9 mouse cellular contexts compared by ENCODE assay signal in the genomic region with DNA sequence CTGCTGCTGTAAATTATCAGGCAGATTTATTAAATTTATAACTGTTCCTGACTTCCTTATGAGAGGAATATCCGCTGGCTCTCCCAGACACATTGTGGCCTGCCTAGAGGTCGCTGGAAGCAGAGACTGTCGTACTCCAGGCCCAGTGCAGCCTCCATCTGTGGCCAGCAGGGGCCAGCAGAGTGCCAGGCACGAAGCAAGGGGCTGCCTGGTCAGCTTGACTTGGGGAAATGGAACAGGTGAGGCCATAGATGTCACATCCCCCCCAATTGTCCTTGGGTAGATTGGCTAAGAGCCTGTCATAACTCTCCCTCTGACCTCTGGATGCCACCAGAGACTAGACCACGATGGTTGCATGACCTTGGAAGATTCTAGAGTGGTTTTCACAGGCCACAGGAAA. TPM values are rescaled to one million over a fixed set of nuclear protein-coding genes. Genes with fewer than 3 reads are reported as not detected.
A peak's percentile ranks its signal among the peaks of the same experiment; 100 is the strongest.
DNase-seq lines count a peak whose midpoint lies in the region; ATAC-seq and TF ChIP-seq lines count a peak whose summit lies in the region.
"Had no signal": no experiment of that assay in that cellular context is flagged by ENCODE, and none has a peak within 500 bp of the region (broad histone marks: within the 10 kb centered on the region; RNA-seq: fewer than 3 reads in every experiment).

No protein-coding gene starts in this region.

- H3K36me3 ChIP-seq in hindbrain, postnatal 0 days (ENCODE audit: insufficient read depth, low read length): peaks cover 54% of the 10 kb centered on the region
- H3K36me3 ChIP-seq in midbrain, embryonic 14.5 days (ENCODE audit: control insufficient read depth, insufficient read depth, low read length): peaks cover 83% of the 10 kb centered on the region

- H3K4me1 ChIP-seq in hindbrain, postnatal 0 days (ENCODE audit: insufficient read depth, low read length): no peaks in the 10 kb centered on the region
- no peaks in the 10 kb centered on the region for H3K4me1 ChIP-seq in midbrain, embryonic 14.5 days (ENCODE audit: control insufficient read depth, insufficient read depth, low read length)
- H3K4me1 ChIP-seq: lung, embryonic 15.5 days had no signal

- no peaks in the 10 kb centered on the region for H3K27me3 ChIP-seq in hindbrain, postnatal 0 days (ENCODE audit: insufficient read depth, low read length)
- H3K27me3 ChIP-seq in midbrain, embryonic 14.5 days (ENCODE audit: control insufficient read depth, insufficient read depth, low read length): no peaks in the 10 kb centered on the region
- H3K27me3 ChIP-seq: lung, embryonic 15.5 days had no signal

- H3K4me2 ChIP-seq in hindbrain, postnatal 0 days (ENCODE audit: low read depth, low read length): no peak overlapping the region
- H3K4me2 ChIP-seq in midbrain, embryonic 14.5 days (ENCODE audit: low read length): no peak overlapping the region
- H3K4me2 ChIP-seq: lung, embryonic 15.5 days had no signal

- peak; percentile 97 for TF ChIP-seq CTCF in hindbrain, postnatal 0 days (IDR thresholded peaks at IDR 0.05; ENCODE audit: low read depth)

- H3K9ac ChIP-seq in hindbrain, postnatal 0 days (replicated peaks; ENCODE audit: low read length): no peak overlapping the region
- no peak overlapping the region for H3K9ac ChIP-seq in midbrain, embryonic 14.5 days (replicated peaks; ENCODE audit: low read length)
- H3K9ac ChIP-seq: lung, embryonic 15.5 days had no signal

- ATAC-seq in CD4-positive, CD25-positive, alpha-beta regulatory T cell, adult 4 months: no peak
- peak; percentile 75 for ATAC-seq in hindbrain, postnatal 0 days
- peak; percentile 63 for ATAC-seq in midbrain, embryonic 14.5 days (ENCODE audit: low FRiP score, low TSS enrichment)

- intact Hi-C loops in left cerebral cortex, postnatal 25 days (cut with DNase I): loop anchor here (1.0 kb wide), 1 partner anchor 105 kb away; no protein-coding TSS in a partner anchor

- H3K9me3 ChIP-seq in hindbrain, postnatal 0 days (ENCODE audit: low read length): no peaks in the 10 kb centered on the region
- H3K9me3 ChIP-seq in midbrain, embryonic 14.5 days (ENCODE audit: control insufficient read depth, low read length): no peaks in the 10 kb centered on the region
- H3K9me3 ChIP-seq: lung, embryonic 15.5 days had no signal

- DNase-seq in CD4-positive, CD25-positive, alpha-beta regulatory T cell, adult 2 months (ENCODE audit: low read depth, low spot score): peak; percentile 66
- peak; percentile 57 for DNase-seq in cerebellum, adult 8-10 months
- peak; percentile 47 to 69 for DNase-seq in frontal cortex, postnatal 14 days (ENCODE audit: low spot score in 2 of 2)
- peak; percentile 83 for DNase-seq in hindbrain, postnatal 0 days (ENCODE audit: low spot score)
- DNase-seq in left cerebral cortex, postnatal 25 days (ENCODE audit: low spot score in 2 of 2): peak; percentile 61 to 72
- peak; percentile 85 for DNase-seq in midbrain, embryonic 14.5 days
- DNase-seq in spleen, postnatal 10 days (ENCODE audit: low spot score in 2 of 2): peak; percentile 34 to 67

- 18% methylated on average over 5 of the region's 5 CpGs for WGBS in hindbrain, postnatal 0 days
- 26% methylated on average over 5 of the region's 5 CpGs for WGBS in midbrain, embryonic 14.5 days

- H3K27ac ChIP-seq in hindbrain, postnatal 0 days: no peak overlapping the region
- H3K27ac ChIP-seq in midbrain, embryonic 14.5 days (replicated peaks; ENCODE audit: low read depth, low read length): no peak overlapping the region
- H3K27ac ChIP-seq: lung, embryonic 15.5 days had no signal

- H3K4me3 ChIP-seq in hindbrain, postnatal 0 days (ENCODE audit: low read length): no peak overlapping the region
- no peak overlapping the region for H3K4me3 ChIP-seq in midbrain, embryonic 14.5 days (replicated peaks; ENCODE audit: low read depth, low read length)
- H3K4me3 ChIP-seq: lung, embryonic 15.5 days had no signal

RNA-seq across cellular contexts. Expression of a gene that starts 18.0 kb away (rescaled TPM):
- 10 to 100 TPM; 13.6 to 21.3 TPM for polyA plus RNA-seq in CD4-positive, CD25-positive, alpha-beta regulatory T cell, adult 4 months (2017; shearing (Covaris generic))
- 59.6 and 63.3 TPM in 2 replicates for total RNA-seq in hindbrain, postnatal 0 days (2014; rRNA removed)
- 45.3 and 48.4 TPM in 2 replicates for polyA plus RNA-seq in hindbrain, postnatal 0 days (2015; fragmentation: Nextera tagmentation; extraction: Ambion mirVana)
- 10 to 100 TPM; 47.0 to 47.5 TPM for total RNA-seq in left cerebral cortex, postnatal 25 days (2021)
- polyA plus RNA-seq in midbrain, embryonic 14.5 days (2014; fragmentation: Nextera tagmentation; extraction: Ambion mirVana): 42.4 and 46.1 TPM in 2 replicates

RNA-seq across cellular contexts. Expression of a gene that starts 44.1 kb away (rescaled TPM):
- polyA plus RNA-seq in CD4-positive, CD25-positive, alpha-beta regulatory T cell, adult 4 months (2017; shearing (Covaris generic)): not detected
- total RNA-seq in hindbrain, postnatal 0 days (2014; rRNA removed): 2.9 and 3.6 TPM in 2 replicates
- 3.0 and 3.3 TPM in 2 replicates for polyA plus RNA-seq in hindbrain, postnatal 0 days (2015; fragmentation: Nextera tagmentation; extraction: Ambion mirVana)
- 1 to 10 TPM; 1.0 to 1.4 TPM for total RNA-seq in left cerebral cortex, postnatal 25 days (2021)
- polyA plus RNA-seq in midbrain, embryonic 14.5 days (2014; fragmentation: Nextera tagmentation; extraction: Ambion mirVana): 1.2 TPM in 2 replicates
